Mouse (Mus musculus): ENCODE data around the gene Grap.

DNA sequence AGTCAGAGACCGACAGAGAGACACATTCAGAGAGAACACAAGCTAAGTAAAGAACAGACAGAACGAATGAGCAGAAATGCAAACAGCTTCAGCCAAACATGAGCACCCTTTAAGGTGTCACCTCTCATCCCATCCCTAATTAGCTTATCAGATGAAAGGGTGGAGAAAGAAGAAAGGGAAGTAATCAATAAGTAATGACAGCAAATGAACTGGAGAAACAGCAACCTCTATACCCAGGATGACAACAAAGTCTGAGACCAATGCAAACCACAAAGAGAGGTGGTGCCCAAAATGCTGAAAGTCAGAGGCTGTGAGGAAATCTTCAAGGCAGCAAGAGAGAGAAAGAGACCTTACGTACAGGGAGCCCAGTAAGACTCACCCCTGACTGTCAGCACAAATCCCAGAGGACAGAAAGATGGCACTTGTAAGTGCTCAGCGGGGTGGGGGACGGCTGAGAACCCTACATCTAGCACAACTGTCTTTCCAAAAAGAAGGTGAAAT is 7.7 kb upstream of the Grap start:
- TF ChIP-seq POLR2A (IDR thresholded peaks at IDR 0.05; ENCODE audit: borderline replicate concordance, control insufficient read depth, low read depth, low read length) (no peak), CTCF (IDR thresholded peaks at IDR 0.05; ENCODE audit: control insufficient read depth, insufficient read depth, low read length) (no peak)

Measured in bone marrow, adult 2 months (tissue).